Mouse (Mus musculus): Measurements from ENCODE around the gene Pla2g16. TPM values are rescaled to one million over a fixed set of nuclear protein-coding genes. Genes with fewer than 3 reads are reported as not detected.

The Pla2g16 gene
- total RNA-seq (2023) = 20.4 TPM

DNA sequence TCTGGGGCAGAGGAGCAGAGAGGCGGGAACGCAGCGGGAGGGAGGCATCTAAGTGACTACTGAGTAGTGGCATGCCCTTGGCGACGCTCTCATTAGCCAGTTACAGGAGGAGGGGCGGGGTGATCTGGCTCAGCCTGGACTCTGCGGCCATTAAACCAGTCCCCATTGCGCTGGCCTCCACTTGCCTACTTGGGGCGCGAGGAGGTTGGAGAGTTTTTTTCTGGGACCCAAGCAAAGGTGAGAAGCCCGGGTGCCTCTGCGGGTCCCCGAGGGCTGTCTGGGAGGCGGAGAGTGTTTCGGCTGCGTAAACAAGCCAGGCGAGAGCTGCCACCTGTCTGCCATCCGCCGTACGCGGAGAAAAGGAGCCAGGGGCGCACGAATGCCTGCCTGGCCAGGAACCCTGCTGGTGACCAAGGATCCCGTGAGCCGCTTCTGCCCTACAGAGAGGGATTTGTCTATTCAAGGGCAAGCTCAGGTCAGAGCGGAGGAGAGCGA is at the start of gene Pla2g16:
TSS of gene Pla2g16 (plus strand) at position 132 of the 495 bp plus-strand sequence.

GRCm38 (mm10) chr19:7606801-7607689 is 49.8 kb downstream of the Pla2g16 start, which contains the start of gene Lgals12:
TSS of gene Lgals12 (minus strand) at chr19:7607193.

GRCm38 (mm10) chr19:7611942-7612757 is 54.9 kb downstream of the Pla2g16 start, which contains the start of gene Hrasls5:
TSS of gene Hrasls5 (plus strand) at chr19:7612541.

Other genes starting within 250 kb of the Pla2g16 start
- 267 TPM for gene Mark2, start 215.6 kb upstream of the Pla2g16 start, total RNA-seq (2023)
- 34.2 TPM for gene Spindoc, start 174.5 kb upstream of the Pla2g16 start, total RNA-seq (2023)
- 5.4 TPM for gene 2700081O15Rik, start 139.8 kb upstream of the Pla2g16 start, total RNA-seq (2023)
- gene Rtn3, start 74.2 kb upstream of the Pla2g16 start, total RNA-seq (2023) = 49.6 TPM
- 49.9 TPM for gene Atl3, start 63.4 kb upstream of the Pla2g16 start, total RNA-seq (2023)
- not detected for gene Lgals12, start 49.7 kb downstream of the Pla2g16 start, total RNA-seq (2023)
- not detected for gene Hrasls5, start 55.1 kb downstream of the Pla2g16 start, total RNA-seq (2023)
- gene Slc22a19, start 153.9 kb downstream of the Pla2g16 start, total RNA-seq (2023) = not detected
- not detected for gene Slc22a26, start 245.2 kb downstream of the Pla2g16 start, total RNA-seq (2023)